Mouse (Mus musculus) c-Kit-positive CD71-negative TER-119-negative erythroid progenitor cells, embryonic 14.5 days (primary cell): ENCODE data around the gene Timm9.
"Not testable (repeated sequence)": the region's sequence is repeated elsewhere in the genome, so short reads cannot be mapped to it uniquely, and the experiment has no call there.

ENCODE experiments used
- DNase-seq: peaks from one replicate; pipeline ENCODE4 v3.0.0-alpha.2; 2013; ENCODE audit warnings: low read depth

The Timm9 gene

DNA sequence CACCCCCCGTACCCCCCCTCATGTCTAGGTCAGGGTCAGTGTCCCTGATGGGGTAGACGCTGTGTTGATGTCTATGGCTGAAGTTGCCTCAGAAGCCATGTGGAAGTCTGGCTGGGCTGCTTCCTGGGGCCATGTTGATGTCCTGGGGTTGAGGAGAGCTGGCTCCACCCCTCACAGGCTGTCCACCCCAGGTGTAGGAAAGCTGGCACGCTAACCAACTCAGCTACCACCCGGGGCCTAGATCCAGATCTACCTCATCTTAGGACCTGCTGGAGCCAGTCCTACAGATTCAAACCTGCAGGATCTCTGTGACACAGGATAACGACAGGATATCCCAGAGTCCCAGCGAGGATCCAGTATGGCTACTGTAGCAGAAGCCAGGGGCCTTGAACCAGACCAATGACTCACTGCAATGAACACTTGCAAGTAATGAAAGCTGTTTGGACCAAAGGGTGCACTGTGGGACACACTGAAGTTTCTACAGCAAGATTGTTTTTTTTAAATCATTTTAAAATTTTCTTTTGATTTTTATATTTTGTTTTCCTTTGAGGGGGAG, 29.2 kb downstream of the Timm9 start:
- DNase-seq = no peak

DNA sequence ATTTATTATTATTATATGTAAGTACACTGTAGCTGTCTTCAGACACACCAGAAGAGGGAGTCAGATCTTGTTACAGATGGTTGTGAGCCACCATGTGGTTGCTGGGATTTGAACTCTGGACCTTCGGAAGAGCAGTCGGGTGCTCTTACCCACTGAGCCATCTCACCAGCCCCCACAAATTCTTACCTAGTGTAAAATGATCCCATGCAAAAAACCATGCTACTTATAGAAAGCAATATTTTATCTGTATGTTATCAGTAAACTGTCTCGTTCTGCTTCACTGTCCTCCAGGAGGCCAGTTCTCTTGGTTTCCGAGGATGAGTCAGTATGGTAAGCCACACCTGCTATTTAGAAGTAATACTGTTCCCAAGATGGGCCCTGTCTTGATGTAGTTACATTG, 32.2 kb downstream of the Timm9 start:
- not testable (repeated sequence) for DNase-seq

DNA sequence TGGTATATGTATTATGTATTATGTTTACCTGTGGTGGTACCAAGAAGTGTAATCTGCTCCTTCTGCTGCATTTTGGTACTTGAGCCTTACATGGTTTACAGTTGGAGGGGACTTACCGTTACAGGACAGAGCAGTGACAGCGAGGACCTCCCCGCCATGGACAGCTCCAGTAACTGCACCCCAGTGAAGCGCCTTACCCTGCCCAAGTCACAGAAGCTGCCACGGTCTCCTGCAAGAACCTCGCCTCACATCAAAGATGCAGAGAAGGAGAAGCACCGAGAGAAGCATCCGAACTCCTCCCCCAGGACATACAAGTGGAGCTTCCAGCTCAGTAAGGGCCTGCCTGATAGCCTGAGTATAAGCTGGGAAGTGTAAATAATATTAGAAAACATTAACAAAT, 50.2 kb downstream of the Timm9 start:
- DNase-seq = no peak
